Mouse (Mus musculus) embryonic facial prominence, embryonic 13.5 days (tissue): ENCODE data around the gene Prkca. TPM values are rescaled to one million over a fixed set of nuclear protein-coding genes. Genes with fewer than 3 reads are reported as not detected.

Experiments used
- ATAC-seq: fragments of 200-750 bp; cut with Nextera tagmentation; 2 replicates; pipeline ENCODE4 v1.8.0; 2017; ENCODE audit warnings: low read depth; ENCODE audit not compliant: insufficient number of reproducible peaks, insufficient read depth, low FRiP score, low TSS enrichment
- H3K27ac ChIP-seq: fragments of 300-500 bp; sonication (generic); 2 replicates; pipeline ENCODE4 v1.5.1; 2015; ENCODE audit warnings: moderate library complexity, mild to moderate bottlenecking, inconsistent platforms
- H3K27me3 ChIP-seq: fragments of 300-500 bp; sonication (generic); 2 replicates; pipeline ENCODE4 v1.6.1; 2015; ENCODE audit warnings: mild to moderate bottlenecking, inconsistent platforms
- H3K36me3 ChIP-seq: fragments of 300-500 bp; sonication (generic); 2 replicates; pipeline ENCODE4 v1.6.1; 2015; ENCODE audit warnings: mild to moderate bottlenecking, inconsistent platforms
- H3K4me1 ChIP-seq: fragments of 300-500 bp; sonication (generic); 2 replicates; pipeline ENCODE4 v1.6.1; 2015; ENCODE audit warnings: inconsistent platforms
- H3K4me2 ChIP-seq: fragments of 300-500 bp; sonication (generic); 2 replicates; pipeline ENCODE4 v1.6.1; 2015; ENCODE audit warnings: moderate library complexity, mild to moderate bottlenecking, inconsistent platforms
- H3K4me3 ChIP-seq: fragments of 300-500 bp; sonication (generic); 2 replicates; pipeline ENCODE4 v1.5.1; 2015; ENCODE audit warnings: mild to moderate bottlenecking, inconsistent platforms
- H3K9ac ChIP-seq: fragments of 300-500 bp; sonication (generic); 2 replicates; pipeline ENCODE4 v1.6.1; 2015; ENCODE audit warnings: mild to moderate bottlenecking, inconsistent platforms
- H3K9me3 ChIP-seq: fragments of 300-500 bp; sonication (generic); 2 replicates; pipeline ENCODE4 v1.6.1; 2016; ENCODE audit warnings: inconsistent platforms
- WGBS: fragments of 180-500 bp; shearing (Covaris S2); methylation state at CpG from one replicate; pipeline ENCODE4 v1.1.7; 2015; ENCODE audit warnings: mixed read lengths; 5-methylcytosine and 5-hydroxymethylcytosine counted together
- polyA plus RNA-seq: library from polyadenylated mRNA; unstranded; fragments of >200 nt; fragmentation: Nextera tagmentation; extraction: Ambion mirVana; gene quantifications from 2 replicates; pipeline ENCODE4 v1.2.1, GENCODE M21; 2015

Gene Prkca
- polyA plus RNA-seq, 1 experiment from 2014 or later: 10.2 TPM

- peak overlapping the region; percentile 56 for H3K27ac ChIP-seq
- no peaks in the 10 kb centered on the region for H3K9me3 ChIP-seq
- peaks cover 47% of the 10 kb centered on the region for H3K4me1 ChIP-seq
- H3K4me3 ChIP-seq: no peak overlapping the region
- 0 out of 2 replicates have a peak overlapping the region, but pooled peaks have one; percentile 9 for H3K4me2 ChIP-seq
- no peak overlapping the region for H3K9ac ChIP-seq
- WGBS: 26% methylated on average over 4 of the region's 4 CpGs
- H3K27me3 ChIP-seq: no peaks in the 10 kb centered on the region
- ATAC-seq: no peak
- H3K36me3 ChIP-seq: no peaks in the 10 kb centered on the region
Observed at GRCm38 (mm10) chr11:108148491-108148890, 195.2 kb downstream of the Prkca start.

- H3K9ac ChIP-seq: no peak overlapping the region
- no peaks in the 10 kb centered on the region for H3K9me3 ChIP-seq
- WGBS: 64% methylated on average over 13 of the region's 13 CpGs
- no peak overlapping the region for H3K4me2 ChIP-seq
- H3K36me3 ChIP-seq: no peaks in the 10 kb centered on the region
- H3K4me3 ChIP-seq: no peak overlapping the region
- ATAC-seq: no peak
- H3K27me3 ChIP-seq: no peaks in the 10 kb centered on the region
- peaks cover 34% of the 10 kb centered on the region for H3K4me1 ChIP-seq
- no peak overlapping the region for H3K27ac ChIP-seq
Observed at GRCm38 (mm10) chr11:108145752-108146496, 197.8 kb downstream of the Prkca start.

- no peaks in the 10 kb centered on the region for H3K36me3 ChIP-seq
- peaks cover 32% of the 10 kb centered on the region for H3K4me1 ChIP-seq
- WGBS: 60% methylated on average over 8 of the region's 8 CpGs
- no peak for ATAC-seq
- H3K27me3 ChIP-seq: no peaks in the 10 kb centered on the region
- H3K4me3 ChIP-seq: no peak overlapping the region
- no peak overlapping the region for H3K9ac ChIP-seq
- no peak overlapping the region for H3K4me2 ChIP-seq
- no peak overlapping the region for H3K27ac ChIP-seq
- no peaks in the 10 kb centered on the region for H3K9me3 ChIP-seq
Observed at GRCm38 (mm10) chr11:108145128-108145527, 198.6 kb downstream of the Prkca start.

- Histone ChIP-seq H3K27me3 (no peaks in the 10 kb centered on the region), H3K4me3 (no peak overlapping the region), H3K9me3 (no peaks in the 10 kb centered on the region), H3K4me1 (peaks cover 25% of the 10 kb centered on the region), H3K4me2 (no peak overlapping the region), H3K9ac (no peak overlapping the region), H3K36me3 (no peaks in the 10 kb centered on the region), H3K27ac (no peak overlapping the region)
- WGBS: 88% methylated on average over 2 of the region's 2 CpGs
- no peak for ATAC-seq
Observed at GRCm38 (mm10) chr11:108143739-108144138, 200.0 kb downstream of the Prkca start.

GRCm38 (mm10) chr11:108140028-108140427, 203.7 kb downstream of the Prkca start:
- Histone ChIP-seq H3K36me3 (no peaks in the 10 kb centered on the region), H3K27me3 (no peaks in the 10 kb centered on the region), H3K4me3 (no peak overlapping the region), H3K27ac (no peak overlapping the region), H3K9me3 (no peaks in the 10 kb centered on the region), H3K4me1 (peaks cover 27% of the 10 kb centered on the region), H3K9ac (no peak overlapping the region), H3K4me2 (no peak overlapping the region)
- WGBS: 71% methylated on average over 7 of the region's 7 CpGs
- ATAC-seq: no peak

- Histone ChIP-seq H3K4me1 (peaks cover 27% of the 10 kb centered on the region), H3K9ac (no peak overlapping the region), H3K36me3 (no peaks in the 10 kb centered on the region), H3K4me2 (no peak overlapping the region), H3K9me3 (no peaks in the 10 kb centered on the region), H3K27me3 (no peaks in the 10 kb centered on the region), H3K27ac (no peak overlapping the region), H3K4me3 (no peak overlapping the region)
- ATAC-seq: no peak
- WGBS: 56% methylated on average over 3 of the region's 3 CpGs
Observed at GRCm38 (mm10) chr11:108136341-108136740, 207.4 kb downstream of the Prkca start.

GRCm38 (mm10) chr11:108135407-108136159, 208.1 kb downstream of the Prkca start:
- no peaks in the 10 kb centered on the region for H3K27me3 ChIP-seq
- 19% methylated on average over 4 of the region's 4 CpGs for WGBS

GRCm38 (mm10) chr11:108128593-108128992, 215.1 kb downstream of the Prkca start:
- Histone ChIP-seq H3K27me3 (no peaks in the 10 kb centered on the region), H3K4me3 (no peak overlapping the region), H3K36me3 (no peaks in the 10 kb centered on the region), H3K4me1 (no peaks in the 10 kb centered on the region), H3K4me2 (no peak overlapping the region), H3K9me3 (no peaks in the 10 kb centered on the region), H3K9ac (no peak overlapping the region), H3K27ac (no peak overlapping the region)
- ATAC-seq: no peak
- 36% methylated on average over 5 of the region's 5 CpGs for WGBS

More at GRCm38 (mm10) chr11:108135407-108136159, 208.1 kb downstream of the Prkca start:
- 0 out of 2 replicates have a peak overlapping the region, but pooled peaks have one; percentile 33 for H3K27ac ChIP-seq
- H3K9me3 ChIP-seq: no peaks in the 10 kb centered on the region
- no peak overlapping the region for H3K4me3 ChIP-seq
- H3K4me2 ChIP-seq: no peak overlapping the region
- H3K36me3 ChIP-seq: no peaks in the 10 kb centered on the region
- H3K9ac ChIP-seq: no peak overlapping the region
- no peak for ATAC-seq
- H3K4me1 ChIP-seq: peaks cover 22% of the 10 kb centered on the region

GRCm38 (mm10) chr11:108127908-108128307, 215.8 kb downstream of the Prkca start:
- Histone ChIP-seq H3K27me3 (no peaks in the 10 kb centered on the region), H3K9me3 (no peaks in the 10 kb centered on the region), H3K36me3 (no peaks in the 10 kb centered on the region), H3K27ac (no peak overlapping the region), H3K4me1 (no peaks in the 10 kb centered on the region), H3K4me3 (no peak overlapping the region), H3K4me2 (no peak overlapping the region), H3K9ac (no peak overlapping the region)
- WGBS: 81% methylated on average over 5 of the region's 5 CpGs
- no peak for ATAC-seq

GRCm38 (mm10) chr11:108122486-108122885, 221.2 kb downstream of the Prkca start:
- Histone ChIP-seq H3K4me1 (no peaks in the 10 kb centered on the region), H3K36me3 (no peaks in the 10 kb centered on the region), H3K9ac (no peak overlapping the region), H3K27ac (no peak overlapping the region), H3K4me3 (no peak overlapping the region), H3K4me2 (no peak overlapping the region), H3K27me3 (no peaks in the 10 kb centered on the region), H3K9me3 (no peaks in the 10 kb centered on the region)
- no peak for ATAC-seq
- WGBS: 71% methylated on average over 7 of the region's 7 CpGs

GRCm38 (mm10) chr11:108120708-108121107, 223.0 kb downstream of the Prkca start:
- H3K27ac ChIP-seq: no peak overlapping the region
- H3K36me3 ChIP-seq: no peaks in the 10 kb centered on the region
- no peak overlapping the region for H3K9ac ChIP-seq
- no peak overlapping the region for H3K4me3 ChIP-seq
- no peaks in the 10 kb centered on the region for H3K9me3 ChIP-seq
- no peaks in the 10 kb centered on the region for H3K4me1 ChIP-seq
- ATAC-seq: no peak
- no peak overlapping the region for H3K4me2 ChIP-seq
- WGBS: 78% methylated on average over 5 of the region's 5 CpGs
- H3K27me3 ChIP-seq: no peaks in the 10 kb centered on the region

GRCm38 (mm10) chr11:108119785-108120184, 223.9 kb downstream of the Prkca start:
- Histone ChIP-seq H3K27ac (no peak overlapping the region), H3K4me2 (no peak overlapping the region), H3K4me3 (no peak overlapping the region), H3K27me3 (no peaks in the 10 kb centered on the region), H3K9ac (no peak overlapping the region), H3K4me1 (no peaks in the 10 kb centered on the region), H3K36me3 (no peaks in the 10 kb centered on the region), H3K9me3 (no peaks in the 10 kb centered on the region)
- WGBS: 80% methylated on average over 3 of the region's 3 CpGs
- no peak for ATAC-seq
